Mouse (Mus musculus): Measurements from ENCODE around the gene Traip.

The Traip gene

GRCm38 (mm10) chr9:107968531-107968930 lies 18.6 kb downstream of the Traip start:
- no peak for DNase-seq (ENCODE audit: low read depth in 2 of 2, low spot score in 2 of 2)

DNA sequence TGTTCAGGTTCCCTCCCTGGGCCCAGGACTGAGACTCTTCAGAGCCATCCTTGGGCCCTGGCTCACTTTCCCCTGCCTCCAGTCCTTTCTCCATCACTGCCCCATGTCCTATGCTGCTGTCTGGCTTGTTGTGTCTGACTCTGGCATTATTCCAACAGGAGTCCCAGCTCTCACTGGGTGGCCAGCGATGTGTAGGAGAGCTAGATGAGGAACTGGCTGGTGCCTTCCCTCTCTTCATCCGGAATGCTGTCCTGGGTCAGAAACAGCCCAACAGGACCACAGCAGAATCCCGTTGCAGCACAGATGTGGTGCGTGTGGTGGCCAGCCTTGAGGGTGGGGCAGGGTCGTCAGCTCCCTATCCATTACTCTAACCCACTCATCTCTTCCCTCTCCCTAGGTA lies 20.4 kb downstream of the Traip start:
- no peak for DNase-seq (ENCODE audit: low read depth in 2 of 2, low spot score in 2 of 2)

- DNase-seq (ENCODE audit: low read depth in 2 of 2, low spot score in 2 of 2), result no peak
These were observed 22.0 kb downstream of the Traip start for GRCm38 (mm10) chr9:107971690-107972541.

DNA sequence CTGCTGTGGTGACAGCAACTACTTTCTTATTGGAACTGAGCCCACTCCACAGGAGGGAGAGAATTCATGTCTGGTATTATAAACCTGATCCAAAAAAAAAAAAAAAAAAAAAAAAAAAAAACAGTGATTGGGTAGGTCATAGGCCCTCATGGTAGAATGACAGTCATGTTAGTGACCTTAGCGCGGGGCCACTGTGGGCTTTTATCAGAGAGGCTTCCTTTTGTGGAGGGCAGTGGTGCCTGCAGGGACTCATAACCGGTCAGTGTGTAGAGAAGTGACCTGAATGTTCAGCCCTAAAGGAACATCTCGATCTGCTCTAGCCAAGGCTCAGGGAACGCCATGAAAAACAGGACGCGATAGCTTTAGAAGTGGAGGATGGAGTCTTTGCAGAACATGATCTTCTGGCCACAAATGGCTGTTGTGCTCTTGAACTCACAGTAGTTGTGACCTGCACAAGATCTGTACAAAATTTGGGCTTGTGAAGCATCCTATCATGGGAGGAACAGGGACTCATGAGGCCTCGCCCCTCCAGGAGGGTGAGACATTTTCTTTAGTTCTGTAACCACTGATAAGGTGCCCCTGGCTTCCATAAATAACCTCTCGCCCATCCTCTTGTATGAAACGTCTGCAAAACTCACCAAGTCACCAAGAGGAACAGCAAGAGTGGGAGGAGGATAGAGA lies 24.7 kb downstream of the Traip start:
- no peak for DNase-seq (ENCODE audit: low read depth in 2 of 2, low spot score in 2 of 2)

DNA sequence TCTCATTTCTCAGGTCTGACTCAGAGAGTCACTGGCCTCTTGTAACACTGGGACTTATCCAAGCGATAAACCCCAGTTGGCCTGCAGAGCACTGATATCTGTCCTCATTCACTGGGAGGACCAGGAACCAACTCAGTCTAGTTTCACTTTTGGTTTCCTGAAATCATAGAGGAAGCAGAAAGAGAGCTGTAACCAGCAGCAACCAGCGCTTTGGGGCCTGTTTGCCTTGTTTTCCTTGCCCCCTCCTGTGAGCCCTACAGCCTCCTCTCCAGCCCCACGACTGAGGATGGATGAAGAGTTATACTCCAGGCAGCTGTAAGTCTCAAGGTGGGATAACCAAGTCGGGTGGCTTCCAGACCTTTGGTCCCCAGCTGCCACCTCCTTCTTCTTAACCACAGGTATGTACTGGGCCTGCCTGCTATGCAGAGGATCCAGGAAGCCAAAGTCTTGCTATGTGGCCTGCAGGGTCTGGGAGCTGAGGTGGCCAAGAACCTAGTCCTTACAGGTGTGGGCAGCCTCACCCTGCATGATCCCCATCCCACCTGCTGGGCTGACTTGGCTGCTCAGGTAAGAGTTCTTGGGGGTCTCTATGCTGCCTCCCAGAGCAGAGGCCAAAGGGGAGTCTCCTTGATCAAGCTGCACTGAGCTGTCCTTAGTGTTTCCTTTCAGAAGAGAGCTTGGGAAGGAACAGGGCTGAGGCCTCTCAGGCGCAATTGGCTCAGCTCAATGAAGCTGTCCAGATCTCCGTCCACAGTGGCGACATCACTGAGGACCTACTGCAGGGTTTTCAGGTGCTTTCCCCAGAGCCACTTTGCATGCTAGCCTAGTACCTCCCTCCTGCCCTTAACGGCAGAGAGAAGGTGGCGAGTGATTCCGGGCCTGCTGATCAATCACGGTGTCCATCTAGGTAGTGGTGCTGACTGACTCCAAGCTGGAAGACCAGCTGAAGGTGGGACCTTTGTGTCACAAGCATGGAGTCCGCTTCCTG lies 25.8 kb downstream of the Traip start, which contains the start of gene Uba7:
TSS of gene Uba7 (plus strand) at position 107 of the 988 bp plus-strand sequence.
- peak in 1 of 2 experiments; percentile 42 for DNase-seq (ENCODE audit: low read depth in 2 of 2, low spot score in 2 of 2)

GRCm38 (mm10) chr9:107978815-107979214 lies 28.9 kb downstream of the Traip start:
- no peak for DNase-seq (ENCODE audit: low read depth in 2 of 2, low spot score in 2 of 2)

DNA sequence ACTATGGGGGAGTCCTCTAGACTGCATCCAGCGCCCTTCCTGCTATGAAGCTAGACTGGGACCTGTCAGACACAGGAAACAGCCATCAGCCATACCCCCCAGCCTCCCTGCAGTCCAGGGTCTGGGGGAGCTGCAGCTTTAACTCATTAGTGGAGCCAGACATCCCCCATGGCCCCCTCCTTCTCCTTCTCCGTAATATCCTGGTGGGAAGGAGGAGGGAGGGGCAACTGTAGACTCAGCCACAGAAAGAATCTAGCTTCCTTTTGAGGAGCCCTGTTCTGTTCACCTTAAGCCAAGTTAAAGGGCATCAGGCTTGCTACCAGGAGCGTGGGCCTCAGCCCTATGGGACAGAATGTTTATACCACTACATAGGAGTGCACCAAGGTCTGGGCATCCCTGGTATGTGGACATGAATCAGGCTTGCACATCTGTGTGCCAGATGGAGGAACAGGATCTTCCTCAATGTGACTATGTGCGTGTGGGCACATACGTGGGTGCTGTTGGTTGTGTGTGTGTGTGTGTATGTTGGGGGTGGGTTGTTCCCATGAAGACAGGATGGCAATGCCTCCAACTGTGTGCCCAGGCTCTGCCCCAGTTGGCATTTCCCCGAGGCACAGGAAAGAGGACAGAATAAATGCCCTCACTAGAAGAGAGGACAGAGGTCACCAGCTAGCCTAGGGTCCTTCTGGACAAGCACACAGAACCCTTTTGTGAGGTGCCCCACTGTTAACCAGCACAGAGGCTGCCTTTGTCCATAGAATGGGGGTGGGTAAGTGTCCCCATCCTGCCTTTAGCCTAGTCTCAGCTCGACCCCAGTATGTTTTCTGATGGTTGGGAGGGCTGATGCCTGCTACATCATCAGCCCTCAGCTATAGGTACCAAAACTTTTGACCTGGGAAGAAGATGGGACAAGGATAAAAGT lies 32.0 kb downstream of the Traip start:
- no peak for DNase-seq (ENCODE audit: low read depth in 2 of 2, low spot score in 2 of 2)

DNA sequence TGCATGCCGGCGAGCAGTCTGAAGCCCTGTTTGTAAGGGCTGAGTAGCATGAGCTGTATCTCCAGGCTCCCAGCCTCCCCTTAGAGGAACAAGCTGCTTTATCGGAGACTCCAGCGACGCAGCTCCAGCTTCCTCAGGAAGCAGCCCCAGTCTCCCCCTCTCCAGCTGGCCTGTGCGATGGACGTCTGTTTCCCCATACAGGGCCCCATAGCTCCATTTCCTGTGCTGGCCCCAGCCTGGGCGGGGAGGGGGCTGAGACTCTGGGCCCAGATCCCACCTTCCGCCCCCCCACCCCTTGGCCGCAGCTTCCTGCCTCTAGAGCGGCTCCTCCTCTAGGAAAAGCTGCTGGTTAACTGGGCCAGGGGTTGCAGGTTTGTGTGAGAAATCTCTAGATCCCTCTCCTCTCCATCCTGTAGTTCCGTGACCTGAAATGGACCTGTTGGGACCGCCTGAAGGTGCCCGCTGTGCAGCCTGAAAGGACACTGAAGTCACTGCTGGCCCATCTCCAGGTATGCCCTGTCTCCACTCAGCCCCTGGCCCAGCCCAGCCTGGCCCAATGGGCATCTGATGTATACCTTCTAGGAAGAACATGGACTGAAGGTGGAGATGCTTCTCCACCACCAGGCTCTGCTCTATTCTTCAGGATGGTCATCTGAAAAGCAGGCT lies 32.9 kb downstream of the Traip start, which contains the start of gene Gm20661:
TSS of gene Gm20661 (plus strand) at position 378 of the 666 bp plus-strand sequence.
- DNase-seq (ENCODE audit: low read depth in 2 of 2, low spot score in 2 of 2), result no peak

GRCm38 (mm10) chr9:107983421-107983890 lies 33.5 kb downstream of the Traip start:
- no peak for DNase-seq (ENCODE audit: low read depth in 2 of 2, low spot score in 2 of 2)

DNA sequence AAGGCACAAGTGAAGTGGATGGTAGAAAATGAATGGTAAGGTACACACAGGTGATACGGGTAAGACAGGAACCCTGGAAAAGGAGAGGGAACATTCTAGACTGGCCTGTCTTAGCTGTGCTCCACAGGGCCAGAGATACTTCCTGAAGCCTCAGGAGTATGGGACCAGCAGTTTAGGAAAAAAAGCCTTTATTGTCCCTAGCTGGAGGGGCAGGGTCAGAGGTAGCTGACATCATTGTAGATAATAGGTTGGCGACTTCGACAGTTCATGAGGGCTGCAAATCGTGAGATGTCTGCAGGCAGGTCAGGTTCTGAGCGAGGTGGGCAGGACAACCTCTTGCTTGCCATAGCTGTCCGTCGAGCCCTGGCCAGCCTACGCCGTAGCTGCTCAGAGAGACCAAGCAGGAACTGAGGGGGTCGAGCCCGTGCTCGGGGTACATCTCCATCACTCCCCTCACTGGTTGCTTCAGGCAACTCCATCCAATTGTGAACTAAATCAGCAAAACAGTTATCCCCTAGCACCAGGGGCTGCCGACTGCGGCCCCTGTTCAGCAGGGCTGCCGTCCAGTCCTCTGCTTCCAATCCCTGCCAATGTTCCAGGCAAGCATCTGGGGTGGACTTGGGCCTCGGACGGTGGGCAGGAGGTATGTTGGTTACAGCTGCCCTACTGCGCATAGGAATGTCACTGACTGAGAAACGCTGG lies 34.3 kb downstream of the Traip start:
- DNase-seq (ENCODE audit: low read depth in 2 of 2, low spot score in 2 of 2), result no peak

- DNase-seq (ENCODE audit: low read depth in 2 of 2, low spot score in 2 of 2), result no peak
These were observed 34.8 kb downstream of the Traip start for GRCm38 (mm10) chr9:107984754-107985055.

GRCm38 (mm10) chr9:107985131-107986119 lies 35.5 kb downstream of the Traip start, which contains the start of gene Inka1:
Gene Inka1 (minus strand): TSS chr9:107985879.
- DNase-seq (ENCODE audit: low read depth in 2 of 2, low spot score in 2 of 2), result peak; percentile 80 to 87

DNA sequence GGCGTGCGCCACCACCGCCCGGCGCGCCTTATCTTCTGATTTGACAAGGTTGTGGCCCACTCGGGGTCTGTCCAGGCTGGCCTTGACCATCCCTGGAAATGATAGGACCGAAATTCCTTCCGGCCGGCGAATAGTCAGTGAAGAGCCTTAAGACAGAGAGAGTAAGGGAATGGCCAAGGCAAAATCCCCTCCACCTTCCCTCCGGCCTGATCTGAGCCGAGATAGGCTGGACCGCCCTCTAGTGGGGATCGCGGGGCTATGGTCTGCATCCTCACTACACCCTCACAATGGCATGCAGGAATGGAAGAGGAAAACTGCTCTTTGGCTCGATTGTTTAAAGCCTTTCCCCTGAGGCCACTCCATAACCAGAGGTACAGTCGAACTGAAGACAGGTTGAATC lies 36.4 kb downstream of the Traip start:
- peak; percentile 65 to 74 for DNase-seq (ENCODE audit: low read depth in 2 of 2, low spot score in 2 of 2)

DNA sequence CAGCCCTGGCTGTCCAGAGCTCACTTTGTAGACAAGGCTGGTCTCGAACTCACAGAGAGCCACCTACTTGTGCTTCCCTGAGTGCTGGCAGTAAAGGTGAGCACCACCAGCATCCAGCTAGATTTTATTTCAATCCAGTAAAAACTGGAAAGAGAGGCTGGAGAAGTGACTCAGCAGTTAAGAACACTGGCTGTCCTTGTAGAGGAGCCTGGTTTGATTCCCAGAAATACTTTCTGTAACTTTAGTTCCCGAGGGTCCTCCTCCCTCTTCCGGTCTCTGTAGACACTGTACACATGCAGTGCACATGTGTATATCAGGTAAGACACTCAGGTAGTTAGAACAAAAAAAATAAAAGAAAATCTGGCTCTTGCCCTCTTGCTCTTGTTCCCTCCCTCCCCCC lies 38.0 kb downstream of the Traip start:
- DNase-seq (ENCODE audit: low read depth in 2 of 2, low spot score in 2 of 2), result no peak

DNA sequence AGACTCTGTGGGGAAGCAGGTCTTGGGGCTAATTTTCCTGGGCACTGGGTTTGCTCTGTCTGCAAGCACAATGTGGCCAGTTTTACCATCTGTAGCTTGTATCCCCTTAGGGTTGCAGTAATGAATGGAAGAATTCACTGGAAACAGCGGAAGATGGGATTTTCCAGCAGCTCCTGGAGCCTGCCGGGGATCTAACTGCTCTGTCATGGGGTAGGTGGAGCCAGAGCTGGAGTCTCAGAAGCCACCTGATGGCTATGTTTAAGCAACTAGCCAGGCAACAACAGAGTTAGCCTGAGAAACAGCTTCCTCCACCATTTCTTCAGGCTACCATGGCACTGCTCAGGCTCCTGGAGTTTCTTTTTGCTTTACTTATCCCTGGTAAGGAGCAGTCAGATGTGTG lies 42.3 kb downstream of the Traip start, which contains the start of gene Cdhr4:
TSS of gene Cdhr4 (plus strand) at position 301 of the 400 bp plus-strand sequence.
- DNase-seq (ENCODE audit: low read depth in 2 of 2, low spot score in 2 of 2), result no peak

- no peak for DNase-seq (ENCODE audit: low read depth in 2 of 2, low spot score in 2 of 2)
These were observed 43.1 kb downstream of the Traip start for GRCm38 (mm10) chr9:107993013-107993412.

DNA sequence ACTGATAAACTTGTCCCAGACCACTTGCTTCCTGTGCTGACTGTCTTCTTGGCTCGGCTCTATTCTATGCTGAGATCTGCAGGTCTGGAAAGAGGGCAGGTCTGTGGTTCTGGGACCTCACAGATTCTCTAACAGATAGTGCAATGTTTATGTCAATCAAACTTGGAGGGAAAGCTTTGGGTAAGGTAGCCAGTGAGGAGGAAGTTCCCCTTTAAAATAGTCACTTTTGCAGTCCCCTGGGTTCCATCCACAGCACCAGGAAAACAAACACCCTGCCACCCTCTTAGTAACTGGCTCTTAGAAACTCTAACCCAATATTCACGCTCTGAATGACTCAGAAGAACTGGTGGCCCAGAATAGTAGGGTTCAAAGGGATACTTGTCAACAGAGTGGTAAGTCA lies 44.5 kb downstream of the Traip start:
- DNase-seq (ENCODE audit: low read depth in 2 of 2, low spot score in 2 of 2), result no peak

DNA sequence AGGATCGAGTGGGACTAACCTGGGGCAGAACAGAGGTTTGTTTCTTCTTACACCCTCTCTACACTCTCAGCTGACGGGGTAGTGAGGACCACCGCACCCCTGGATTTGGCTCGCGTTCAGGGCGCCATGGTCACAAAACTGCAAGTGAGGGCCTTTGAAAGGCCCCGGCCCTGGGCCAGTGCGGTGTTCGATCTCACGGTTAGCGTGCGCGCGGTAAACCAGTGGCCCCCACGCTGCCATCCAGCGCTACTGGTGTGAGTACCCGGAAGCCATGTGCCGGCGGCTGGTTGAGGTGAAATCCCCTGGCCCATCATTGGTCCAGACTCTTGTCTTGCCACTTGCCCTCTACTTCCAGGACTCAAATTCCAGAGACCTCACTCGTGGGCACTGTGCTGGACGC lies 45.6 kb downstream of the Traip start:
- DNase-seq (ENCODE audit: low read depth in 2 of 2, low spot score in 2 of 2), result no peak

Data from CD8-positive naive resting alpha-beta T cell, adult 2 months (primary cell).